7 mouse cellular contexts compared by ENCODE assay signal in genomic region chr8:71312700-71313099, GRCm38 (mm10). TPM values are rescaled to one million over a fixed set of nuclear protein-coding genes. Genes with fewer than 3 reads are reported as not detected.
DNase-seq lines count a peak whose midpoint lies in the region; ATAC-seq and TF ChIP-seq lines count a peak whose summit lies in the region.

No protein-coding gene starts in this region.

- 0 out of 2 replicates have a peak, but pooled peaks cover 8% of the 10 kb centered on the region for H3K36me3 ChIP-seq in embryonic facial prominence, embryonic 14.5 days (ENCODE audit: control insufficient read depth, insufficient read depth, low read length)
- H3K36me3 ChIP-seq in liver, postnatal 0 days (replicated peaks; ENCODE audit: insufficient read depth, low read length), result peaks cover 10% of the 10 kb centered on the region; the same call in 1 of the 2 replicates

- no peak overlapping the region for H3K4me2 ChIP-seq in embryonic facial prominence, embryonic 14.5 days (ENCODE audit: low read depth, low read length)
- H3K4me2 ChIP-seq in liver, postnatal 0 days (ENCODE audit: low read depth, low read length), result no peak overlapping the region

- no peaks in the 10 kb centered on the region for H3K9me3 ChIP-seq in embryonic facial prominence, embryonic 14.5 days (ENCODE audit: control insufficient read depth, low read length)
- H3K9me3 ChIP-seq in liver, postnatal 0 days (ENCODE audit: low read length), result no peaks in the 10 kb centered on the region

- 0 out of 2 replicates have a peak overlapping the region, but pooled peaks have one; percentile 28 for H3K27ac ChIP-seq in embryonic facial prominence, embryonic 14.5 days (replicated peaks; ENCODE audit: low read depth, low read length)
- peak overlapping the region; percentile 88 for H3K27ac ChIP-seq in liver, postnatal 0 days (ENCODE audit: low read depth)

- peak; percentile 48 for DNase-seq in 3134 (ENCODE audit: extremely low read depth, insufficient read length, low spot score)
- DNase-seq in MN1 (ENCODE audit: low spot score), result peak; percentile 60
- DNase-seq in embryonic facial prominence, embryonic 14.5 days (ENCODE audit: low spot score), result peak; percentile 67
- peak; percentile 69 for DNase-seq in heart, postnatal 4 days
- DNase-seq in liver, postnatal 0 days, result peak; percentile 43
- DNase-seq in testis, postnatal 10 days (ENCODE audit: low spot score), result peak; percentile 72
- no peak for DNase-seq in right cerebral cortex, adult 2 months (ENCODE audit: low spot score in 2 of 2)

- no peak overlapping the region for H3K9ac ChIP-seq in embryonic facial prominence, embryonic 14.5 days (ENCODE audit: low read depth, low read length)
- peak overlapping the region; percentile 12; the same call in 1 of the 2 replicates for H3K9ac ChIP-seq in liver, postnatal 0 days (replicated peaks)

- TF ChIP-seq CTCF in liver, postnatal 0 days (IDR thresholded peaks at IDR 0.05; ENCODE audit: low read depth), result no peak

- TF ChIP-seq EP300 in liver, postnatal 0 days (IDR thresholded peaks at IDR 0.05; ENCODE audit: low read depth), result peak; percentile 67

- 29% methylated on average over 1 of the region's 1 CpGs for WGBS in embryonic facial prominence, embryonic 14.5 days
- WGBS in liver, postnatal 0 days (ENCODE audit: insufficient replicate concordance), result 45% methylated on average over 1 of the region's 1 CpGs

- H3K4me1 ChIP-seq in embryonic facial prominence, embryonic 14.5 days (ENCODE audit: control insufficient read depth, insufficient read depth, low read length), result peaks cover 4% of the 10 kb centered on the region
- H3K4me1 ChIP-seq in liver, postnatal 0 days (ENCODE audit: insufficient read depth), result peaks cover 31% of the 10 kb centered on the region

- peak; percentile 73 for ATAC-seq in embryonic facial prominence, embryonic 14.5 days (ENCODE audit: low read depth)
- ATAC-seq in liver, postnatal 0 days, result peak; percentile 87

- no peaks in the 10 kb centered on the region for H3K27me3 ChIP-seq in embryonic facial prominence, embryonic 14.5 days (replicated peaks; ENCODE audit: control insufficient read depth, insufficient read depth, low read length)
- no peaks in the 10 kb centered on the region for H3K27me3 ChIP-seq in liver, postnatal 0 days (ENCODE audit: insufficient read depth, low read length)

- no peak overlapping the region for H3K4me3 ChIP-seq in embryonic facial prominence, embryonic 14.5 days (ENCODE audit: low read depth, low read length)
- no peak overlapping the region for H3K4me3 ChIP-seq in liver, postnatal 0 days (ENCODE audit: low read depth, low read length)

RNA-seq across cellular contexts. Expression of gene Haus8, which starts 40.0 kb away (rescaled TPM):
- polyA plus RNA-seq in embryonic facial prominence, embryonic 14.5 days (2014; fragmentation: Nextera tagmentation; extraction: Ambion mirVana), result 46.2 and 48.7 TPM in 2 replicates
- 10 to 100 TPM; 81.3 to 82.0 TPM for total RNA-seq in heart, postnatal 4 days (2021)
- polyA plus RNA-seq in liver, postnatal 0 days (2015; fragmentation: Nextera tagmentation; extraction: Ambion mirVana), result 16.5 and 18.6 TPM in 2 replicates

RNA-seq across cellular contexts. Expression of gene Myo9b, which starts 40.2 kb away (rescaled TPM):
- 24.1 and 26.0 TPM in 2 replicates for polyA plus RNA-seq in embryonic facial prominence, embryonic 14.5 days (2014; fragmentation: Nextera tagmentation; extraction: Ambion mirVana)
- total RNA-seq in heart, postnatal 4 days (2021), result 10 to 100 TPM; 47.8 to 51.5 TPM
- 3.8 and 5.1 TPM in 2 replicates for polyA plus RNA-seq in liver, postnatal 0 days (2015; fragmentation: Nextera tagmentation; extraction: Ambion mirVana)

RNA-seq across cellular contexts. Expression of gene Use1, which starts 53.9 kb away (rescaled TPM):
- 106 and 115 TPM in 2 replicates for polyA plus RNA-seq in embryonic facial prominence, embryonic 14.5 days (2014; fragmentation: Nextera tagmentation; extraction: Ambion mirVana)
- total RNA-seq in heart, postnatal 4 days (2021), result 100 to 1,000 TPM in 1 of 2 experiments, 10 to 100 TPM in 1; 99.4 to 106 TPM
- 62.8 and 64.6 TPM in 2 replicates for polyA plus RNA-seq in liver, postnatal 0 days (2015; fragmentation: Nextera tagmentation; extraction: Ambion mirVana)

RNA-seq across cellular contexts. Expression of gene Ocel1, which starts 58.4 kb away (rescaled TPM):
- 3.8 and 4.0 TPM in 2 replicates for polyA plus RNA-seq in embryonic facial prominence, embryonic 14.5 days (2014; fragmentation: Nextera tagmentation; extraction: Ambion mirVana)
- total RNA-seq in heart, postnatal 4 days (2021), result 1 to 10 TPM; 7.9 to 9.9 TPM
- 5.3 and 5.9 TPM in 2 replicates for polyA plus RNA-seq in liver, postnatal 0 days (2015; fragmentation: Nextera tagmentation; extraction: Ambion mirVana)

Comparison
In these comparisons a context has a peak if more than half of its experiments do, and no peak if none do; other contexts are left out.
1. DNase-seq: peak in 3134 (single experiment), MN1 (single experiment), embryonic facial prominence, embryonic 14.5 days (single experiment), heart, postnatal 4 days (single experiment), liver, postnatal 0 days (single experiment) and testis, postnatal 10 days (single experiment); none in right cerebral cortex, adult 2 months (0 of 2).